Mouse (Mus musculus) ES-Bruce4 (cell line): ENCODE measurements around the gene Gm26602. TPM values are rescaled to one million over a fixed set of nuclear protein-coding genes. Genes with fewer than 3 reads are reported as not detected.
A peak's percentile ranks its signal among the peaks of the same experiment; 100 is the strongest.

ENCODE experiments used
- H3K27ac ChIP-seq: 2 replicates; pipeline ENCODE4 v1.5.1; 2012; ENCODE audit warnings: low read length, inconsistent platforms; ENCODE audit not compliant: insufficient read depth
- H3K27me3 ChIP-seq: 2 replicates; pipeline ENCODE4 v1.6.1; 2012; ENCODE audit warnings: mild to moderate bottlenecking, low read length, inconsistent platforms; ENCODE audit not compliant: control insufficient read depth, poor library complexity, insufficient read depth, severe bottlenecking
- H3K36me3 ChIP-seq: 2 replicates; pipeline ENCODE4 v1.6.1; 2012; ENCODE audit warnings: inconsistent platforms, mild to moderate bottlenecking, low read length, moderate library complexity; ENCODE audit not compliant: control insufficient read depth, poor library complexity, insufficient read depth, severe bottlenecking
- H3K4me1 ChIP-seq: one replicate; pipeline ENCODE4 v1.8.1; 2011; ENCODE audit warnings: low read length; ENCODE audit not compliant: control insufficient read depth, insufficient read depth
- H3K4me3 ChIP-seq: 2 replicates; pipeline ENCODE4 v1.5.1; 2011; ENCODE audit warnings: low read depth, mild to moderate bottlenecking, low read length
- H3K9ac ChIP-seq: 2 replicates; pipeline ENCODE4 v1.6.1; 2012; ENCODE audit warnings: low read depth, mild to moderate bottlenecking, inconsistent platforms; ENCODE audit not compliant: poor library complexity, severe bottlenecking
- H3K9me3 ChIP-seq: replicated peaks from 2 replicates; pipeline ENCODE4 v1.6.1; 2012; ENCODE audit warnings: mild to moderate bottlenecking, low read length, inconsistent platforms; ENCODE audit not compliant: control insufficient read depth, poor library complexity, insufficient read depth, severe bottlenecking
- CTCF ChIP-seq: IDR thresholded peaks from one replicate; pipeline ENCODE4 v1.8.1; 2011; ENCODE audit warnings: low read depth, low read length
- EP300 ChIP-seq: IDR thresholded peaks from 2 replicates; pipeline ENCODE4 v1.6.1; 2011; ENCODE audit warnings: low read depth, low read length; ENCODE audit not compliant: insufficient read depth
- POLR2A ChIP-seq: IDR thresholded peaks from one replicate; pipeline ENCODE4 v1.8.1; 2011; ENCODE audit warnings: low read length; ENCODE audit not compliant: insufficient read depth
- polyA plus RNA-seq: library from polyadenylated mRNA; stranded (reverse); fragments of >200 nt; gene quantifications from 2 replicates; pipeline ENCODE4 v1.2.4, GENCODE M21; 2011; ENCODE audit warnings: low read depth; ENCODE audit not compliant: missing spikeins, insufficient read depth, insufficient read length

The Gm26602 gene
- polyA plus RNA-seq, 1 experiment = not detected

GRCm38 (mm10) chr10:79865189-79865601, 45.5 kb upstream of the Gm26602 start:
- no peaks in the 10 kb centered on the region for H3K4me1 ChIP-seq
- no peak overlapping the region for H3K9ac ChIP-seq
- no peaks in the 10 kb centered on the region for H3K27me3 ChIP-seq
- H3K27ac ChIP-seq = no peak overlapping the region
- H3K36me3 ChIP-seq = peaks cover 28% of the 10 kb centered on the region
- H3K9me3 ChIP-seq = no peaks in the 10 kb centered on the region
- H3K4me3 ChIP-seq = no peak overlapping the region
- TF ChIP-seq CTCF = no peak
- no peak for TF ChIP-seq EP300
- TF ChIP-seq POLR2A = no peak

DNA sequence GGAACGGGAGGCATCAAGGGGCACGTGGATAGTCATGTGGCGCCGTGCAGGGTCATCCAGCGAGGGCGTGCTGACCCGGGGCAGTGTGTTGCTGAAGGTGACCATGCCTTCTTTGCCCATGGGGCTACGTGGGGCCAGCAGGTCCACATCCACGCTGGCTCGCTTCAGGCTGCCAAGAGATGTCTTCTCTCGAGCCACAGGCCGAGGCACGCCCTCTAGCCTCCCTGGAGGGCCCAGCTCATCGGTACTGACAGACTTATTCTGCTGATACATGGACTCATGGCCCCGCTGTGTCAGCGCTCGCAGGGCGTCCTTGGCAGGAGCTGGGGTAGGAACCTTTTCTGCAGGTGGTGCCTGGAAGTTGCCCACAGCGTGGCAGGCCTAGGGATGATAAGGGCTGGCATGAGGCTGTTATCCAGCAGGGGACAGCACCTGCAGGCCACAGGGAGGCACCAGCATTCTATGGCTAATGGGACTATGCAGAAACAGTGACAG, 44.8 kb upstream of the Gm26602 start:
- Histone ChIP-seq H3K9me3 (no peaks in the 10 kb centered on the region), H3K27ac (no peak overlapping the region), H3K9ac (no peak overlapping the region), H3K4me1 (no peaks in the 10 kb centered on the region), H3K36me3 (peaks cover 22% of the 10 kb centered on the region), H3K27me3 (no peaks in the 10 kb centered on the region), H3K4me3 (no peak overlapping the region)
- no peak for TF ChIP-seq POLR2A
- peak; percentile 30 for TF ChIP-seq CTCF

GRCm38 (mm10) chr10:79866601-79867000, 44.1 kb upstream of the Gm26602 start:
- H3K9me3 ChIP-seq = no peaks in the 10 kb centered on the region
- no peaks in the 10 kb centered on the region for H3K27me3 ChIP-seq
- no peak overlapping the region for H3K4me3 ChIP-seq
- no peak overlapping the region for H3K9ac ChIP-seq
- no peak overlapping the region for H3K27ac ChIP-seq
- no peaks in the 10 kb centered on the region for H3K4me1 ChIP-seq
- TF ChIP-seq EP300 (no peak), POLR2A (no peak), CTCF (no peak)
- peaks cover 16% of the 10 kb centered on the region for H3K36me3 ChIP-seq

GRCm38 (mm10) chr10:79871845-79872244, 38.8 kb upstream of the Gm26602 start:
- TF ChIP-seq CTCF (no peak), EP300 (no peak), POLR2A (no peak)
- H3K4me3 ChIP-seq = no peak overlapping the region
- H3K9ac ChIP-seq = no peak overlapping the region
- peaks cover 2% of the 10 kb centered on the region for H3K4me1 ChIP-seq
- H3K27ac ChIP-seq = no peak overlapping the region
- H3K36me3 ChIP-seq = no peaks in the 10 kb centered on the region
- no peaks in the 10 kb centered on the region for H3K27me3 ChIP-seq
- H3K9me3 ChIP-seq = no peaks in the 10 kb centered on the region

- Histone ChIP-seq H3K27me3 (no peaks in the 10 kb centered on the region), H3K27ac (no peak overlapping the region), H3K4me3 (no peak overlapping the region), H3K4me1 (peaks cover 2% of the 10 kb centered on the region), H3K9me3 (no peaks in the 10 kb centered on the region), H3K36me3 (no peaks in the 10 kb centered on the region), H3K9ac (no peak overlapping the region)
- TF ChIP-seq POLR2A = no peak
- no peak for TF ChIP-seq EP300
- TF ChIP-seq CTCF = no peak
Measured at GRCm38 (mm10) chr10:79872862-79873261, 37.8 kb upstream of the Gm26602 start.

GRCm38 (mm10) chr10:79873313-79873712, 37.3 kb upstream of the Gm26602 start:
- Histone ChIP-seq H3K4me1 (peaks cover 2% of the 10 kb centered on the region), H3K9ac (0 out of 2 replicates have a peak overlapping the region, but pooled peaks have one; percentile 66), H3K36me3 (no peaks in the 10 kb centered on the region), H3K4me3 (no peak overlapping the region), H3K27ac (no peak overlapping the region), H3K27me3 (no peaks in the 10 kb centered on the region), H3K9me3 (no peaks in the 10 kb centered on the region)
- TF ChIP-seq CTCF (no peak), POLR2A (no peak), EP300 (no peak)
